Mouse (Mus musculus): Measurements from ENCODE around the gene Nsmce3.

The Nsmce3 gene

GRCm38 (mm10) chr7:64856526-64857082 is 16.2 kb downstream of the Nsmce3 start:
- DNase-seq = no peak

- no peak for DNase-seq
These were observed 16.8 kb downstream of the Nsmce3 start for GRCm38 (mm10) chr7:64855976-64856375.

- DNase-seq = no peak
These were observed 17.3 kb downstream of the Nsmce3 start for GRCm38 (mm10) chr7:64855389-64855927.

GRCm38 (mm10) chr7:64850791-64851190 is 22.0 kb downstream of the Nsmce3 start:
- no peak for DNase-seq

GRCm38 (mm10) chr7:64847366-64847899 is 25.4 kb downstream of the Nsmce3 start:
- no peak for DNase-seq

GRCm38 (mm10) chr7:64846061-64846460 is 26.7 kb downstream of the Nsmce3 start:
- DNase-seq = no peak

- no peak for DNase-seq
These were observed 31.7 kb downstream of the Nsmce3 start for GRCm38 (mm10) chr7:64840946-64841659.

GRCm38 (mm10) chr7:64840576-64840895 is 32.3 kb downstream of the Nsmce3 start:
- DNase-seq = no peak

GRCm38 (mm10) chr7:64839801-64840575 is 32.8 kb downstream of the Nsmce3 start:
- DNase-seq = no peak

GRCm38 (mm10) chr7:64839281-64839680 is 33.5 kb downstream of the Nsmce3 start:
- DNase-seq = no peak

- no peak for DNase-seq
These were observed 42.4 kb downstream of the Nsmce3 start for GRCm38 (mm10) chr7:64830214-64830995.

- no peak for DNase-seq
These were observed 51.7 kb downstream of the Nsmce3 start for GRCm38 (mm10) chr7:64821081-64821480.

GRCm38 (mm10) chr7:64819683-64820082 is 53.1 kb downstream of the Nsmce3 start:
- no peak for DNase-seq

Measured in spleen, adult 18-20 months (tissue).